Mouse (Mus musculus) Patski (cell line): ENCODE measurements around the gene Bmpr1b. TPM values are rescaled to one million over a fixed set of nuclear protein-coding genes. Genes with fewer than 3 reads are reported as not detected.

Source experiments
- ATAC-seq: fragments of 100-300 bp; one replicate; pipeline ENCODE4 v1.8.0; 2021
- CTCF ChIA-PET: fragments of 350-600 bp; sonication (Branson Sonifier 250); formaldehyde crosslinking; loops from one replicate; lab custom pipeline; 2022; ENCODE audit warnings: inconsistent platforms; lab: Charles Lee
- POLR2A ChIA-PET: fragments of 350-600 bp; sonication (Branson Sonifier 250); formaldehyde crosslinking; loops from one replicate; lab custom pipeline; 2022; ENCODE audit warnings: antibody characterized with exemption, inconsistent platforms; lab: Charles Lee
- DNase-seq: peaks from one replicate; pipeline ENCODE4 v3.0.0-alpha.2; 2011; ENCODE audit warnings: low read depth, low spot score
- H3K27me3 ChIP-seq: fragments of 371-371 bp; one replicate; pipeline ENCODE4 v1.5.1; 2021
- CTCF ChIP-seq: fragments of 100-300 bp; IDR thresholded peaks from one replicate; pipeline ENCODE4 v1.5.1; 2021
- in situ Hi-C: fragments of 300-500 bp; cut with MboI; formaldehyde crosslinking; loops from 3 replicates; pipeline ENCODE4 v1.11.1; 2018; ENCODE audit warnings: low pct_unique_long_range_greater_than_20kb, mixed read lengths
- polyA plus RNA-seq: library from polyadenylated mRNA; unstranded; gene quantifications from one replicate; pipeline ENCODE4 v1.2.3, GENCODE M21; 2021

Gene Bmpr1b
- polyA plus RNA-seq, 1 experiment from 2014 or later, result not detected

DNA sequence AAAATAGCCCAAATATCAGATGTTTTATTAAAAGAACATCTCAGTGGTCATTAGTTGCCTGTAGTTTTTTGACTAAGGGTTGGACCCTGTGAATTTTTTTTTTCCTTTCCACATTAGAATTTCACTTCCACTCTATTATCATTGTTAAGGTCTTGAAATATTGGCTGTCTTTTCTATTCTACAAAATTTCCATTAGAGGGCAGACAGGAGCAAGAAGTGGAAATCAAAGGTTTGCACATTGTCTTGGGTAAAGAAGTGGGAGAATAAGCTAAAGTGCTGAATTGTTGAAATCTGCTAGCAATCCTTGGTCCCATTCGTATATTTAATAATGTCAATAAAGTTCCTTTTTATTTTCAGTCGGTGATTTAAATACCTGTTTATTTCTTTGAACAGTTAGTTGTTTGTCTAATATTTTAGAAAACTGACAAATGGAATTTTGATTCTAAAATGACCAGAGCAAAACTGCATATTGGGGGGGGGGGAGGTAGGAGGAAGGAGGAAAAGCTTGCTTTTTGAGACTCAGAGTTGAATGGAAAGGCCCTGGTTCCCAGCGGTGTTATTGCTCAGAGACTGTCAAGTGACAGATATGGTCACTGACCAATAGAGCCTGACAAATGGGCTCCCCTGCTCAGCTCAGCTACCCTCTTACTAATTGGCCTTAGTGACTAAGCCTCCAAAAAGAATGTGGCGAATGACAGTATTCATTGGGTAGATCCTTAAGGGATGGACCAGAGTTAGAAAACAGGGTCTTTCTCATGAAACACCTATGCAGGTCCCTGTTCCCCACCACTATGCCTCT is 281.6 kb downstream of the Bmpr1b start:
- DNase-seq (peak; percentile 2), ATAC-seq (no peak)
- in situ Hi-C loops, result loop anchor here (5.0 kb wide), 1 partner anchor 390 kb away; no protein-coding TSS in a partner anchor
- ChIA-PET CTCF (interaction anchor here (1.1 to 2.6 kb wide), 4 partner anchors 13 to 589 kb away, joined by 3 to 14 read pairs (median 4); no protein-coding TSS in a partner anchor), POLR2A (interaction anchor here (1.0 kb wide), 1 partner anchor 11 kb away, joined by 3 read pairs; no protein-coding TSS in a partner anchor)
- no peak for TF ChIP-seq CTCF
- H3K27me3 ChIP-seq, result no peaks in the 10 kb centered on the region

GRCm38 (mm10) chr3:141884190-141884589 is 285.0 kb downstream of the Bmpr1b start:
- DNase-seq, result no peak
- peaks cover 4% of the 10 kb centered on the region for H3K27me3 ChIP-seq
- in situ Hi-C loops, result no loop called here
- no peak for ATAC-seq
- TF ChIP-seq CTCF, result no peak
- CTCF ChIA-PET, result no interaction called here
- POLR2A ChIA-PET, result no interaction called here

GRCm38 (mm10) chr3:141882496-141882895 is 286.7 kb downstream of the Bmpr1b start:
- peaks cover 4% of the 10 kb centered on the region for H3K27me3 ChIP-seq
- in situ Hi-C loops, result no loop called here
- POLR2A ChIA-PET, result no interaction called here
- DNase-seq, result no peak
- CTCF ChIA-PET, result interaction anchor here (0.6 to 1.7 kb wide), 3 partner anchors 371 to 593 kb away, joined by 3 to 4 read pairs (median 3); no protein-coding TSS in a partner anchor
- TF ChIP-seq CTCF, result no peak
- ATAC-seq, result no peak

- TF ChIP-seq CTCF, result no peak
- POLR2A ChIA-PET, result no interaction called here
- in situ Hi-C loops, result loop anchor here (10.0 kb wide), 1 partner anchor 332 kb away; no protein-coding TSS in a partner anchor
- ATAC-seq (no peak), DNase-seq (no peak)
- peaks cover 16% of the 10 kb centered on the region for H3K27me3 ChIP-seq
- CTCF ChIA-PET, result no interaction called here
Measured at GRCm38 (mm10) chr3:141872337-141873042, 296.7 kb downstream of the Bmpr1b start.

DNA sequence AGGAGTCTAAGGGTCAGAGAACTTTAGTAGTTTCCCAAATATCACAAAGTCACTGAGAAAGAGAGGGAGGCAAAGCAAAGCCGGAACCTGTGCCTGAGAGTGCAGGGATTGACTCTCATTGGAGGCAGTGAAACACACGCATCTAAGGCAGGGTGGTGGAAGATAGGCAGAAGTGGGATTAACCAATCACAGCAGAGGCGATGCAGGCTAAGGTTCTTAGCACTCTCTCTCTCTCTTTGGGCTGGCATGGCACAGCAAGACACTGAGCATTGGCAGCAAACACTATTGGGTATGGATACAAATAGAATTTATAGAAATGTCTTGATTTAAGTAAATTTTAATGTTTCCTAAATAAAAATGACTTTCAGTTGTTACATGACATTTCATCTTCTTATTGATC is 297.4 kb downstream of the Bmpr1b start:
- in situ Hi-C loops, result loop anchor here (10.0 kb wide), 1 partner anchor 333 kb away; no protein-coding TSS in a partner anchor
- POLR2A ChIA-PET, result no interaction called here

DNA sequence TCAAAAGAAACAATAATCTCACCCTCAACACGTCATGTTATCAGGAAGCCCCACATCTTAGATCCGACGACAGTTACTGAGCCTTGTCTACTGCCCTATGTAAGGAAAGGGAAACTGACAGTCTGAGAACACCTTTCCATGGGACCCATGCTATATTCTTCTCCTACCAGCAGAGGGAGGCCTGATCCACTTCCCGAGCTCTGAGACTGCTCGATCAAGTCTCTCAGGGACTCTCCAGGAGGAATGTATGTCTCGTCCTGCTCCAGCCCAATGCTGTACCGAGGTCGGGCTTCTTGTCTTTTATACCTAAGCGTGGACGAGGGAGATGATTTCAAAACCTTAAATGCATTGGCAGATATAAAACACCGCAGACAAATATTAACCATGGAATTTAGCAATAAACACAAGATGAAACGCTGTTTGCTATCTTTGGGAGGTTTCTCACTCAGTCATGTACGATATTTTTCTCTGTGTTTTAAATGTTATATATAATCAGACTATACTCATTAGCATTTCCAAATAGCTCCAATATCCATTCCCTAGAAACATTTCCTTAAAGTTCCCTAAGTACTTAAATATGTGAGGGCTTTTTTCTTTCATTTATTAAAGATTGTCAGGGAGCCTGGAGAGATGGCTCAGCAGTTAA is 306.3 kb downstream of the Bmpr1b start:
- ATAC-seq (peak; percentile 99), DNase-seq (peak; percentile 13)
- in situ Hi-C loops, result loop anchor here (5.0 kb wide), 1 partner anchor 614 kb away; no protein-coding TSS in a partner anchor
- POLR2A ChIA-PET, result no interaction called here
- TF ChIP-seq CTCF, result peak; percentile 93
- H3K27me3 ChIP-seq, result peaks cover 23% of the 10 kb centered on the region
- CTCF ChIA-PET, result interaction anchor here (1.4 to 1.8 kb wide), 2 partner anchors 613 kb away, joined by 4 to 7 read pairs; no protein-coding TSS in a partner anchor

More for the DNA sequence above, 297.4 kb downstream of the Bmpr1b start:
- peaks cover 18% of the 10 kb centered on the region for H3K27me3 ChIP-seq
- no peak for TF ChIP-seq CTCF
- DNase-seq (no peak), ATAC-seq (no peak)
- CTCF ChIA-PET, result no interaction called here

DNA sequence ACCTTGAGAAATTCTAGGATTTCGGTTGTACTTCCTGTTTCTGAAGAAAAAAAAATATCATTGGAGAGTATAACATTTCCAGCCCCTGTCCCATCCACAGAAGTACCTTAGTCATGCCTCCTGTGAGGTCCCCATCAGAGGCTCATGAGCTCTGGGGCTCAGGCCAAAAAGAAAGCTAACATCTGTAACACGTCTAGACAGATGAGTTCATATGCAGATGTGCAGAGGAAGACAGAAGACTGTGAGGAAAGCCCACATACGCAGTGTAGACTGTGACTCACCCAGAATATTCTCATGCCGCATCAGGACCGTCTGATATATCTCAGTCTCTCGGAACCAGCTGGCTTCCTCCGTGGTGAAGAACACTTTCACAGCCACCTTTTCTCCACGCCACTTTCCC is 312.1 kb downstream of the Bmpr1b start:
- CTCF ChIA-PET, result no interaction called here
- no peak for TF ChIP-seq CTCF
- DNase-seq, result no peak
- ATAC-seq, result no peak
- H3K27me3 ChIP-seq, result peaks cover 3% of the 10 kb centered on the region
- in situ Hi-C loops, result no loop called here
- POLR2A ChIA-PET, result no interaction called here

DNA sequence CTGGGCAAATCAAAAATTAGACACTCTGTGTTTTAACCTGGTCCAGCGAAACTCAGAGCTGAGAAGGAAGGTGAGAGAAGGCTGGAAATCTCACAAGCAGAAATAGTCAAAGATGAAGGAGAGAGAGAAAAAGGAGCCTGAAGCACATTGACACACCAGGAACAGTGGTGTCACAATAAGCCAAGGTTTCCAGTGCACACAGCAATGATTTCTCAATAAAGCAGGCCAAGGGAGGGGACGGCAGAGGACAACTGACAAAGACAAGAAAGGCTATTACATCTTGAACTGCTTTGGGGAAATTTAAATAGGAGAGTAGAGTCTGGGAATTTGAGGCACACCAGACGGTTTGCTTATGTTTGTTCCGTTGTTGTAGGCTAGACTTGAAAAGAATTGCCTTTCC is 314.9 kb downstream of the Bmpr1b start:
- in situ Hi-C loops, result no loop called here
- ChIA-PET POLR2A (no interaction called here), CTCF (no interaction called here)
- no peak for DNase-seq
- no peak for ATAC-seq
- no peaks in the 10 kb centered on the region for H3K27me3 ChIP-seq
- no peak for TF ChIP-seq CTCF

DNA sequence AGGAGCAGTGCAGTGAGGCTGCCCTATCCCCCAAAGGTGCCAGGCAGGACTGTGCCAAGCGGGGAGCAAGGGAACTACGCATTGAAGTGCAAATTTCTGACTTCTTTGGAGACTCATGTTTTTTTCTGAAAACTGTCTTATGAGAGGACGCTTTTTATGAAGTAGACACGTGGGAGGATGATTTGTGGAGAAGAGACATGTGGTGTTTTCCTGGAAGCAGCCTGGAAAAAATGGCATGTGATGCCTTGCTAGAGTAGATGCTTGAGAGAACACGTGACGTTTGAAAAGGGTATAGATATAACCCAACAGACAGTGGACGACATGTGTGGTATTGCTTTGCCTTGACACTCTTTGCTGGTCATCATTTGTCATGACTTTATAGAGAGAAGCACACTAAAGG is 319.1 kb downstream of the Bmpr1b start:
- in situ Hi-C loops, result no loop called here
- DNase-seq (no peak), ATAC-seq (no peak)
- no peaks in the 10 kb centered on the region for H3K27me3 ChIP-seq
- POLR2A ChIA-PET, result no interaction called here
- TF ChIP-seq CTCF, result no peak
- CTCF ChIA-PET, result no interaction called here

DNA sequence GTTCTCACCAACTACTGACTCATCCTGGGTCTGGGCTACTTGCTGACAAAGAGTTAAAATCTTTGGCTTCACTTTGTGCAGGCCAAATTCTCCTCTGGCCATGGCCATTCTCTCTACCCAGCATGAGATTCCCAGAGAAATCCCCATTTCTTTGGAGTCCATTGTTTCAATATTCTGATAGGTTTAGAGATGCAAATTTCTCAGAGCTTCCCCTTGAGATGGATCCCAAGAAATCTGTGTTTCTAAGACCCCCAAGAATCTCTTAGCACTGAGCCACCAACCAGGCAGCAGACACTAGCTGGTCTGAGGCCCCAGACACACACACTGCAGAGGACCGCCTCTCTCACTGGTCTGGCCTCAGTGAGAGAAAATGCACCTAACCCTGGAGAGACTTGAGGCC is 320.0 kb downstream of the Bmpr1b start:
- no peak for TF ChIP-seq CTCF
- ATAC-seq, result no peak
- in situ Hi-C loops, result loop anchor here (25.0 kb wide), 1 partner anchor 1912 kb away; no protein-coding TSS in a partner anchor
- no peak for DNase-seq
- H3K27me3 ChIP-seq, result no peaks in the 10 kb centered on the region
- POLR2A ChIA-PET, result no interaction called here
- CTCF ChIA-PET, result interaction anchor here (1.2 kb wide), 1 partner anchor 11 kb away, joined by 3 read pairs; no protein-coding TSS in a partner anchor
